Mouse (Mus musculus): ENCODE measurements at regions not wholly inside any gene's neighbourhood (a gene's known extent, or its start where the extent isn't known, plus 50 kb on each side); places are given as distances from the start of the nearest gene placed in this dataset.

DNA sequence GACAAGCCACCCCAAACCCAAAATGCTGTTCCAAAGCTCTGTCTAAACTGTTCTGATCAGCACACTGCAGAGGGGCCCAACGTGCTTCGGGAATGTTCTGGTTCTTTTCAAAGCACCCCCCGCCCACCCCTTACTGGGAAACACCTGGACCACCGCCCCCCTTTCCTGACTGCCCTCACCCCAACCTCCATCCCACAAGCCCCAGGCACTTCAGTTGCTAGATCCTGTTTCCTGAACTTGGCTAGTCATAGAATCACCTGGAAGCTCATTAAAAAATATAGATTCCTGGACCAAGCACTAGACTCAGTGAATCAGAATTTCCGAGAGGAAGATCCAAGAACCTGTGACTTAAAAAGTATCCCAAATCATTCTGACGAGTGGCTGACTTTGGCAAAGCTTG is 80.9 kb upstream of the Rgma start:
- no peak for TF ChIP-seq USF2 (IDR thresholded peaks at IDR 0.05; ENCODE audit: borderline replicate concordance in 1 of 2, insufficient read depth in 1 of 2, low read depth in 1 of 2, low read length in 2 of 2)
- TF ChIP-seq CHD1 (IDR thresholded peaks at IDR 0.05; ENCODE audit: low read depth, low read length), result no peak
- no peak for TF ChIP-seq MAZ (IDR thresholded peaks at IDR 0.05; ENCODE audit: low read depth, low read length)
- no peak for TF ChIP-seq POLR2A (IDR thresholded peaks at IDR 0.05; ENCODE audit: control insufficient read depth in 1 of 2, insufficient read depth in 1 of 2, low read depth in 1 of 2, low read length in 2 of 2, poor library complexity in 1 of 2)
- no peak for TF ChIP-seq E2F4 (IDR thresholded peaks at IDR 0.05; ENCODE audit: borderline replicate concordance, low read depth, low read length)
- no peak for TF ChIP-seq CTCF (IDR thresholded peaks at IDR 0.05 in 2 of 3, conservative IDR thresholded peaks at IDR 0.05 in 1 of 3; ENCODE audit: control insufficient read depth in 1 of 3, insufficient read depth in 1 of 3, low read depth in 2 of 3, low read length in 3 of 3, poor library complexity in 1 of 3, severe bottlenecking in 1 of 3)
- no peak for TF ChIP-seq JUND (IDR thresholded peaks at IDR 0.05; ENCODE audit: low read depth, low read length)
- TF ChIP-seq TCF12 (IDR thresholded peaks at IDR 0.05; ENCODE audit: low read depth, low read length), result no peak
- TF ChIP-seq NELFE (IDR thresholded peaks at IDR 0.05; ENCODE audit: low read depth, low read length), result no peak
- TF ChIP-seq EP300 (IDR thresholded peaks at IDR 0.05; ENCODE audit: low read depth in 1 of 2, low read length in 2 of 2), result no peak
- no peak for TF ChIP-seq ZMIZ1 (IDR thresholded peaks at IDR 0.05; ENCODE audit: low read depth, low read length)
- TF ChIP-seq POLR2AphosphoS2 (IDR thresholded peaks at IDR 0.05; ENCODE audit: low read length), result no peak
- no peak for TF ChIP-seq SIN3A (IDR thresholded peaks at IDR 0.05; ENCODE audit: low read length)

Data from MEL (cell line).